24 mouse cellular contexts compared by ENCODE assay signal in the genomic region with DNA sequence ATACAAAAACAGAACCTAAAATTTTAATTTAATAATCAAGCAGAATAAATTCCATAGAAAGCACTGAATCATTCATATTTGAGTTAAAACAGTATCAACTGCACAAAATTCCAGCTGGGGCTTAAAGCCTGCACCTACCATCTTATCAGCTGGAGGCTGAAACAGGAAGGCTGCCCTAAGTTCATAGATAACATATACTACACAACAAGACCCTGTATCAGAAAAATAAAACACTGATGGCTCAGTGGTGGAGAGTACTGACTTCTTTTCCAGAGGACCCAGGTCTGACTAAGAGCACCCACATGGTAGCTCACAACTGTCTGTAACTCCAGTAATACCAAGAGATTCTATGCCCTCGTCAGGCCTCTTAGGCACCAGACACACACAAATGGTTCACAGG.
"Had no signal": no experiment of that assay in that cellular context is flagged by ENCODE, and none has a peak within 500 bp of the region (broad histone marks: within the 10 kb centered on the region; RNA-seq: fewer than 3 reads in every experiment).

No protein-coding gene starts in this region.

- ATAC-seq: hindbrain, embryonic 16.5 days; inflammation-experienced regulatory T-cells, adult 6 months; intestine, embryonic 15.5 days; intestine, postnatal 0 days had no signal

- H3K36me3 ChIP-seq: intestine, embryonic 15.5 days had no signal

- H3K4me1 ChIP-seq: hindbrain, embryonic 10.5 days; hindbrain, embryonic 12.5 days; intestine, embryonic 15.5 days; limb, embryonic 10.5 days had no signal

- H3K9ac ChIP-seq: heart, embryonic 13.5 days; heart, embryonic 15.5 days; hindbrain, embryonic 12.5 days; hindbrain, embryonic 14.5 days; intestine, embryonic 15.5 days; limb, embryonic 12.5 days had no signal

- DNase-seq: gastrocnemius, postnatal 14 days; gastrocnemius, postnatal 36 days; heart, adult 2 months; heart, postnatal 14 days; heart, postnatal 36 days; kidney, adult 18-20 months; kidney, adult 8-10 months; kidney, postnatal 10 days; kidney, postnatal 25 days; kidney, postnatal 4 days had no signal

- H3K9me3 ChIP-seq: heart, embryonic 13.5 days; heart, embryonic 15.5 days; hindbrain, embryonic 10.5 days; hindbrain, embryonic 12.5 days; intestine, embryonic 15.5 days; limb, embryonic 10.5 days; limb, embryonic 12.5 days had no signal

- H3K27me3 ChIP-seq: heart, embryonic 13.5 days; heart, embryonic 15.5 days; hindbrain, embryonic 12.5 days; intestine, embryonic 15.5 days; limb, embryonic 12.5 days had no signal

- H3K4me3 ChIP-seq: heart, adult 2 months; heart, embryonic 13.5 days; heart, embryonic 15.5 days; hindbrain, embryonic 10.5 days; hindbrain, embryonic 12.5 days; intestine, embryonic 15.5 days; layer of hippocampus, adult 2 months; left cerebral cortex, adult 2 months; limb, embryonic 10.5 days; limb, embryonic 12.5 days had no signal

- H3K4me2 ChIP-seq: heart, embryonic 11.5 days; heart, embryonic 13.5 days; heart, embryonic 15.5 days; hindbrain, embryonic 12.5 days; hindbrain, embryonic 14.5 days; intestine, embryonic 15.5 days; limb, embryonic 12.5 days had no signal

- H3K27ac ChIP-seq: heart, adult 2 months; heart, embryonic 13.5 days; heart, embryonic 15.5 days; hindbrain, embryonic 10.5 days; hindbrain, embryonic 12.5 days; hindbrain, embryonic 14.5 days; intestine, embryonic 15.5 days; layer of hippocampus, adult 2 months; left cerebral cortex, adult 2 months; limb, embryonic 10.5 days; limb, embryonic 12.5 days had no signal
